In genomic region chr13:91371596-91371987, GRCm38 (mm10) we compare ENCODE assay signal across 8 mouse cellular contexts.
A peak's percentile ranks its signal among the peaks of the same experiment; 100 is the strongest.
DNase-seq lines count a peak whose midpoint lies in the region; ATAC-seq and TF ChIP-seq lines count a peak whose summit lies in the region.

No protein-coding gene starts in this region.

- H3K27me3 ChIP-seq in kidney, adult 2 months (replicated peaks; ENCODE audit: control insufficient read depth, insufficient read depth, low read length), result no peaks in the 10 kb centered on the region
- H3K27me3 ChIP-seq in hindbrain, embryonic 14.5 days (ENCODE audit: control insufficient read depth, insufficient read depth, low read length), result no peaks in the 10 kb centered on the region
- H3K27me3 ChIP-seq in midbrain, embryonic 12.5 days, result no peaks in the 10 kb centered on the region

- DNase-seq in kidney, adult 2 months, result no peak
- no peak for DNase-seq in kidney, adult 18-20 months
- no peak for DNase-seq in hindbrain, embryonic 14.5 days (ENCODE audit: low spot score)
- no peak for DNase-seq in layer of hippocampus, adult 18-20 months (ENCODE audit: low spot score in 2 of 2)
- DNase-seq in gastrocnemius, postnatal 36 days, result no peak
- no peak for DNase-seq in kidney, postnatal 36 days

- H3K4me3 ChIP-seq in kidney, adult 2 months (ENCODE audit: insufficient read depth, low read depth, low read length), result peak overlapping the region; percentile 73
- H3K4me3 ChIP-seq in bone marrow macrophage, adult 2 months (ENCODE audit: insufficient read depth, low read length), result peak overlapping the region; percentile 61
- peak overlapping the region; percentile 31; the same call in 1 of the 2 replicates for H3K4me3 ChIP-seq in hindbrain, embryonic 14.5 days (replicated peaks; ENCODE audit: low read length)
- peak overlapping the region; percentile 39; the same call in 1 of the 2 replicates for H3K4me3 ChIP-seq in midbrain, embryonic 12.5 days

- TF ChIP-seq CTCF in kidney, adult 2 months (conservative IDR thresholded peaks at IDR 0.05; ENCODE audit: insufficient read depth, insufficient read length, low read depth, low read length), result no peak
- no peak for TF ChIP-seq CTCF in bone marrow macrophage, adult 2 months (IDR thresholded peaks at IDR 0.05; ENCODE audit: low read depth, low read length)

- no peak for TF ChIP-seq POLR2A in kidney, adult 2 months (IDR thresholded peaks at IDR 0.05; ENCODE audit: low read depth, low read length)
- no peak for TF ChIP-seq POLR2A in bone marrow macrophage, adult 2 months (IDR thresholded peaks at IDR 0.05; ENCODE audit: borderline replicate concordance, low read depth, low read length)

- H3K4me1 ChIP-seq in kidney, adult 2 months (ENCODE audit: control insufficient read depth, insufficient read depth, low read length), result peaks cover 16% of the 10 kb centered on the region
- peaks cover 19% of the 10 kb centered on the region for H3K4me1 ChIP-seq in bone marrow macrophage, adult 2 months (ENCODE audit: control insufficient read depth, insufficient read depth, low read length)
- peaks cover 41% of the 10 kb centered on the region for H3K4me1 ChIP-seq in hindbrain, embryonic 14.5 days (replicated peaks; ENCODE audit: control insufficient read depth, insufficient read depth, low read length)
- H3K4me1 ChIP-seq in midbrain, embryonic 12.5 days, result peaks cover 57% of the 10 kb centered on the region

- no peaks in the 10 kb centered on the region for H3K36me3 ChIP-seq in kidney, adult 2 months (ENCODE audit: control insufficient read depth, insufficient read depth, low read length)
- no peaks in the 10 kb centered on the region for H3K36me3 ChIP-seq in hindbrain, embryonic 14.5 days (replicated peaks; ENCODE audit: control insufficient read depth, insufficient read depth)
- no peaks in the 10 kb centered on the region for H3K36me3 ChIP-seq in midbrain, embryonic 12.5 days

- ATAC-seq in hindbrain, embryonic 14.5 days (ENCODE audit: low FRiP score), result 0 out of 2 replicates have a peak, but pooled peaks have one; percentile 0
- ATAC-seq in midbrain, embryonic 12.5 days (ENCODE audit: low FRiP score, low read depth), result 0 out of 2 replicates have a peak, but pooled peaks have one; percentile 2

- intact Hi-C loops in gastrocnemius, postnatal 36 days (cut with DNase I), result loop anchor here (1.0 to 5.0 kb wide), 2 partner anchors 89 to 266 kb away; partner anchors contain the start of gene Ssbp2

- H3K27ac ChIP-seq in kidney, adult 2 months (ENCODE audit: insufficient read depth, low read depth, low read length), result peak overlapping the region; percentile 100
- peak overlapping the region; percentile 93; the same call in 1 of the 2 replicates for H3K27ac ChIP-seq in bone marrow macrophage, adult 2 months (ENCODE audit: insufficient read depth, low read depth, low read length)
- peak overlapping the region; percentile 94 for H3K27ac ChIP-seq in hindbrain, embryonic 14.5 days
- H3K27ac ChIP-seq in midbrain, embryonic 12.5 days (replicated peaks), result peak overlapping the region; percentile 97

- WGBS in kidney, adult 2 months, result 50% methylated on average over 2 of the region's 2 CpGs
- WGBS in hindbrain, embryonic 14.5 days, result 24% methylated on average over 2 of the region's 2 CpGs
- 11% methylated on average over 2 of the region's 2 CpGs for WGBS in midbrain, embryonic 12.5 days

- H3K4me2 ChIP-seq in hindbrain, embryonic 14.5 days (replicated peaks), result peak overlapping the region; percentile 78
- H3K4me2 ChIP-seq in midbrain, embryonic 12.5 days (replicated peaks), result peak overlapping the region; percentile 74

- peak overlapping the region; percentile 5; the same call in 1 of the 2 replicates for H3K9ac ChIP-seq in hindbrain, embryonic 14.5 days
- no peak overlapping the region for H3K9ac ChIP-seq in midbrain, embryonic 12.5 days (replicated peaks)

- no peaks in the 10 kb centered on the region for H3K9me3 ChIP-seq in hindbrain, embryonic 14.5 days (ENCODE audit: control insufficient read depth, low read length)
- H3K9me3 ChIP-seq in midbrain, embryonic 12.5 days, result no peaks in the 10 kb centered on the region
